Mouse (Mus musculus): ENCODE measurements around the gene Metap2. TPM values are rescaled to one million over a fixed set of nuclear protein-coding genes. Genes with fewer than 3 reads are reported as not detected.
A peak's percentile ranks its signal among the peaks of the same experiment; 100 is the strongest.

The Metap2 gene
- 263 and 275 TPM in 2 replicates for polyA plus RNA-seq (2014; fragmentation: Nextera tagmentation; extraction: Ambion mirVana)

DNA sequence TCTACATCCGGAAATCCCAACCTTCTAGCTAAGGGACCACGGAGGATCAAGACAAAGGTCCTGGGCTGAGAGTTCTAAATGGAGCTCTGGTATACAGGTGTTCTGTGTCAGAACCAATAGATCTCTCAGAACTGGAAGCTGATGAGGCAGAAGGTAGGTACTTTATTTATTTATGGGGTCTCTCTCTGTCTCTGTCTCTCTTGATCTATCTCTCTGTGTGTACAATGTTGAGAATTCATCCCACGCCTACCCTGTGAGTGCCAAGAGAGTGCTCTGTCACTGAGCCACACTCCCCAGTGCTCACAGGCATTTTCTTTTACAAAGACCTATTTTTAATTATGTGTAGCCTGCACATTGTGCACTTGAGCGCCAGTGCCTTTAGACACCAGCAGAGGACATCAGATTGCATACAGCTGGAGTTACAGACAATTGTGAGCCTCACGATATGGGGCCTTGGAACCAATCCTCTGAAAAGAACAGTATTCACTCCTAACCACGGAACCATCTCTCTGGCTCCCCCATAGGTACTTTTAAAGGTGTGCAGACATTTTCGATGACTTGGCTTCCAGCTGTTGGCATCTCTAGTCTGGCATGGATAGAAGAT lies at the start of gene Metap2:
Metap2 (minus strand) TSS at position 51 of the 604 bp plus-strand sequence.
- H3K27ac ChIP-seq (replicated peaks; ENCODE audit: low read depth, low read length), result no peak within 1 kb of the TSS

DNA sequence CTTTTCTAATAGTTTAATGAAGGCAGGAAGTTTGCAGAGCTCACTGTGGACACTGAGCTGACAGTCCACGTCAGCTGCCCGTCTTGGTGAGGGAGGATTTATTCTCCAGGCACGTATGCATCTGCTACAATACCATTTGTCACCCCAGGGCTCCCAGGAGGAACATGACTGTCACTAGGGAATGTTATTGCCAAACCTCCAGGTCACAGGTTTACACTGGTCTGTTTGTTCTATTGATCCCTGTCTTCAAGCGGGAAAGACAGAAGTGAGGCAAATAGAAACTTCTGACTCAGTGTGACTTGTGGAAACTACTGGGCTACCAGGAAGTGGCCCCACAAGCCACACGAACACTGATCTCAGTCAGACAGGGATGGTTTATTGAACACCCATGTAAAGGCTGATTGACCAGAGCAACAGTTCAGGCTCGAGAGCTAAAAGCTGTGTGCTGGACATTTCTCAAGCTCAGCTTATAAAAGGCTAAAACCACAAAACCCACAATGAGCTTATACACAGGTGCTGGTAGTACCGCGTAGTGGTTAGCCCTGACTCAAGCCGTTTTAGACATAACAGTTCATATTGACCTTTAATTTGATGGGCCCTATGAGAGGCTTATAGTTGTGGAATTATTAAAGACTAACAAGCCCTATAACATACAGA lies 49.1 kb upstream of the Metap2 start:
- no peaks in the 10 kb centered on the region for H3K36me3 ChIP-seq (ENCODE audit: control insufficient read depth, insufficient read depth, low read length)
- ATAC-seq (ENCODE audit: insufficient number of reproducible peaks, low FRiP score, low TSS enrichment, low read depth), result no peak
- no peaks in the 10 kb centered on the region for H3K27me3 ChIP-seq (ENCODE audit: control insufficient read depth, insufficient read depth, low read length)
- 70% methylated on average over 9 of the region's 9 CpGs for WGBS
- H3K9ac ChIP-seq (ENCODE audit: low read length), result no peak overlapping the region
- DNase-seq (ENCODE audit: low spot score), result no peak
- H3K27ac ChIP-seq (replicated peaks; ENCODE audit: low read depth, low read length), result no peak overlapping the region
- no peak overlapping the region for H3K4me3 ChIP-seq (ENCODE audit: low read depth, low read length)
- H3K9me3 ChIP-seq (ENCODE audit: control insufficient read depth, low read length), result no peaks in the 10 kb centered on the region
- no peak overlapping the region for H3K4me2 ChIP-seq (ENCODE audit: low read depth, severe bottlenecking)
- no peaks in the 10 kb centered on the region for H3K4me1 ChIP-seq (ENCODE audit: control insufficient read depth, insufficient read depth, low read length)

More for the DNA sequence above, at the start of gene Metap2:
- DNase-seq (ENCODE audit: low spot score), result no peak
- no peaks in the 10 kb centered on the region for H3K4me1 ChIP-seq (ENCODE audit: control insufficient read depth, insufficient read depth, low read length)
- H3K4me2 ChIP-seq (ENCODE audit: low read depth, severe bottlenecking), result no peak within 1 kb of the TSS
- H3K4me3 ChIP-seq (ENCODE audit: low read depth, low read length), result no peak within 1 kb of the TSS
- no peak within 1 kb of the TSS for H3K9ac ChIP-seq (ENCODE audit: low read length)
- 76% methylated on average over 7 of the region's 7 CpGs for WGBS
- no peaks in the 10 kb centered on the region for H3K36me3 ChIP-seq (ENCODE audit: control insufficient read depth, insufficient read depth, low read length)
- no peaks in the 10 kb centered on the region for H3K27me3 ChIP-seq (ENCODE audit: control insufficient read depth, insufficient read depth, low read length)
- H3K9me3 ChIP-seq (ENCODE audit: control insufficient read depth, low read length), result no peaks in the 10 kb centered on the region
- no peak for ATAC-seq (ENCODE audit: insufficient number of reproducible peaks, low FRiP score, low TSS enrichment, low read depth)

DNA sequence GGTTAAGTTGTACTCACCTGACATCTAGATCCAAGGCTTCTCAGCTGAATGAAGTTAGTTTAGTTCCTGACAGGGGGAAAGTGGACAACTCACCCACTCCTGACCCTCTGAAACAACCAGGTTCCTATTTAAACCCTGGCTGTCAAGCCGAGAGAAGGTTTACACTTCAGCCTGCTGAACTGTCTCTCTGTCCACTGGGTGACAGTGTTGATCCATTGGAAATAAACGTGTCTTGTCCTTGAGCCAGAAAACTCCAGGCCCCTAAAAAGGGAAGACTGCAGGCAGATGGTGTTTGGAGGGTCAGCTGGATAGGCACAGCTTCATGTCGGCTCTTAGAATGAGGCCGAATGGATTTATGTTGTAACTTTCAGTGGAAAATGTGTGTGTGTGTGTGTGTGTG lies 48.5 kb upstream of the Metap2 start:
- DNase-seq (ENCODE audit: low spot score), result no peak
- no peaks in the 10 kb centered on the region for H3K9me3 ChIP-seq (ENCODE audit: control insufficient read depth, low read length)
- no peak for ATAC-seq (ENCODE audit: insufficient number of reproducible peaks, low FRiP score, low TSS enrichment, low read depth)

DNA sequence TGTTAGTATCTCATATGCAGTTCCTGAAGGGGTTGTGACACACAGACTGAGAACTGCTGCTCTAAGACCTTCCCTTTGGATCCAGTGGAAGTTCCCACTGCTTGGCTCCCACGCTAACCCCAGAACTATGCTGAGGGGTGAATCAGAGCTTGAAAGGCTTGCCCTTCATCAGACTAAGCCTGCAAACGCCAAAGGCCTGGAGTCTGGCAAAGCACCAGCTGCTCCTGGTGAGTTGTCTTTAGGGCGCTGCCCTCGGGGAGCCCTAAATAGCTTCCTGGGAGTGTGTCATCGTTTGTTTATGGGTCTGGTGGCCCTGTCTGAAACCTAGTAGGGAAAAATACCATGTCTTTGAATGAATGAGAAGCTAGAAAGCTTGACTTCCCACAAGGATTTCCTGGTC lies 47.3 kb upstream of the Metap2 start:
- no peak overlapping the region for H3K4me2 ChIP-seq (ENCODE audit: low read depth, severe bottlenecking)
- no peak for ATAC-seq (ENCODE audit: insufficient number of reproducible peaks, low FRiP score, low TSS enrichment, low read depth)
- 51% methylated on average over 5 of the region's 5 CpGs for WGBS
- no peak overlapping the region for H3K27ac ChIP-seq (replicated peaks; ENCODE audit: low read depth, low read length)
- no peak overlapping the region for H3K9ac ChIP-seq (ENCODE audit: low read length)
- H3K4me3 ChIP-seq (ENCODE audit: low read depth, low read length), result no peak overlapping the region
- no peaks in the 10 kb centered on the region for H3K36me3 ChIP-seq (ENCODE audit: control insufficient read depth, insufficient read depth, low read length)
- DNase-seq (ENCODE audit: low spot score), result no peak
- H3K4me1 ChIP-seq (ENCODE audit: control insufficient read depth, insufficient read depth, low read length), result no peaks in the 10 kb centered on the region
- no peaks in the 10 kb centered on the region for H3K9me3 ChIP-seq (ENCODE audit: control insufficient read depth, low read length)
- H3K27me3 ChIP-seq (ENCODE audit: control insufficient read depth, insufficient read depth, low read length), result no peaks in the 10 kb centered on the region

More for the DNA sequence above, 48.5 kb upstream of the Metap2 start:
- WGBS, result 38% methylated on average over 4 of the region's 4 CpGs
- Histone ChIP-seq H3K4me2 (ENCODE audit: low read depth, severe bottlenecking) (no peak overlapping the region), H3K4me1 (ENCODE audit: control insufficient read depth, insufficient read depth, low read length) (no peaks in the 10 kb centered on the region), H3K4me3 (ENCODE audit: low read depth, low read length) (no peak overlapping the region), H3K27me3 (ENCODE audit: control insufficient read depth, insufficient read depth, low read length) (no peaks in the 10 kb centered on the region), H3K36me3 (ENCODE audit: control insufficient read depth, insufficient read depth, low read length) (no peaks in the 10 kb centered on the region), H3K9ac (ENCODE audit: low read length) (no peak overlapping the region), H3K27ac (replicated peaks; ENCODE audit: low read depth, low read length) (no peak overlapping the region)

DNA sequence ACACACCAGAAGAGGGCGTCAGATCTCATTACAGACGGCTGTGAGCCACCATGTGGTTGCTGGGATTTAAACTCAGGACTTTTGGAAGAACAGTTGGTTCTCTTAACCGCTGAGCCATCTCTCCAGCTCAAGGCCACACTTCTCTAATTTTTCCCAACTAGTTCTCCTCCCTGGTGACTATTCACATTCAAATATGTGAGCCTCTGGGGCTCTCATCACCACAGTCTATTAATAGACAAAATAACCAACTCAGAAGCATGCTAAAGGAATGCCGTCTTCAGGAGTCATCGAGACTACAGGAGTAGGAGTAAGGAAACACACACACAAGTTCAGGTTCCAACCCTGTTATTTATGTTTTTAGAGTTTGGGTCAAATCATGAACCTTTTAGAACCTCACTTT lies 43.4 kb upstream of the Metap2 start:
- Histone ChIP-seq H3K4me3 (ENCODE audit: low read depth, low read length) (no peak overlapping the region), H3K27me3 (ENCODE audit: control insufficient read depth, insufficient read depth, low read length) (no peaks in the 10 kb centered on the region), H3K27ac (replicated peaks; ENCODE audit: low read depth, low read length) (no peak overlapping the region), H3K9ac (ENCODE audit: low read length) (no peak overlapping the region), H3K9me3 (ENCODE audit: control insufficient read depth, low read length) (no peaks in the 10 kb centered on the region), H3K4me1 (ENCODE audit: control insufficient read depth, insufficient read depth, low read length) (no peaks in the 10 kb centered on the region), H3K4me2 (ENCODE audit: low read depth, severe bottlenecking) (no peak overlapping the region), H3K36me3 (ENCODE audit: control insufficient read depth, insufficient read depth, low read length) (no peaks in the 10 kb centered on the region)
- DNase-seq (ENCODE audit: low spot score) (no peak), ATAC-seq (ENCODE audit: insufficient number of reproducible peaks, low FRiP score, low TSS enrichment, low read depth) (no peak)
- 90% methylated on average over 5 of the region's 5 CpGs for WGBS

DNA sequence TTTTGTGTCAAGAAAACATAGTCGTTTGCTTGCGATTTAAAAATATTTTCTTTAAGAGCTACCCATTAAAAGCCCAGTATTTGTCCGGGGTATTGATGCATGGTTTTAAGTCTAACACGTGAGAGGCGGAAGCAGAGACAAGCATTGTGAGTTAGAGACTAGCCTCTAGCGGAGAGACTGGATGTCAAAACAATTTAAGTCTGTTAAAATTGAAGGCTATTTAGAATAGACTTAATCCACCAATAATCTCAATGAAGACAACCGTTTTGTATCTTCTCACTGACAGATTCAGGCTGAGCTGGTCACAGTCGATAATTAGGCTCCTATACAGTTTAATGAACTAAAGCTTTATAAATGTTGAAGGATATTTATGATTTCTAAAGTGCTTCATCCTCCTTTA lies 42.8 kb upstream of the Metap2 start:
- H3K36me3 ChIP-seq (ENCODE audit: control insufficient read depth, insufficient read depth, low read length), result no peaks in the 10 kb centered on the region
- ATAC-seq (ENCODE audit: insufficient number of reproducible peaks, low FRiP score, low TSS enrichment, low read depth) (no peak), DNase-seq (ENCODE audit: low spot score) (no peak)
- H3K27me3 ChIP-seq (ENCODE audit: control insufficient read depth, insufficient read depth, low read length), result no peaks in the 10 kb centered on the region
- WGBS, result 90% methylated on average over 8 of the region's 8 CpGs
- no peak overlapping the region for H3K4me2 ChIP-seq (ENCODE audit: low read depth, severe bottlenecking)
- H3K4me3 ChIP-seq (ENCODE audit: low read depth, low read length), result no peak overlapping the region
- no peak overlapping the region for H3K9ac ChIP-seq (ENCODE audit: low read length)
- H3K9me3 ChIP-seq (ENCODE audit: control insufficient read depth, low read length), result no peaks in the 10 kb centered on the region
- no peak overlapping the region for H3K27ac ChIP-seq (replicated peaks; ENCODE audit: low read depth, low read length)
- no peaks in the 10 kb centered on the region for H3K4me1 ChIP-seq (ENCODE audit: control insufficient read depth, insufficient read depth, low read length)

DNA sequence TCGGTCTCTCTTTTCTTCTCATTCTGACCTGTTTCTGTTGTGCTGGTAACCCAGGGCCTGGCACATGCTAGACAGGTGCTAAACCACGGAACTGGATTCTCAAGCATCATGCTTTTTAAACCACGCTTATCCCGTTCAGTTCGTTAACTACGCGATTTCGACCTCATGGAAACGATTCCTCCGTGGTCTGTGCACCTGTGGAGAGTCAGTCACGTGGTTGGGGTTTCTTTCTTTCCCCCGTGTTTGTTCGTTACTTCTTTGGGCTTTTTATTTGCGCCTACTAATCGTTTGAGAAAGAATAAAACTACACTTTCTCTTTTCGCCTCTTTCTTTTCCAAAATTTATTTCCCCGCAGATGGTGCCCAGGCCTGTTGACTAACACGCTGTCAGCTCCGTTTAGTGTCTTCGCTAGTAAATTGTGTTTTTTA lies 42.0 kb upstream of the Metap2 start:
- no peak overlapping the region for H3K9ac ChIP-seq (ENCODE audit: low read length)
- H3K27me3 ChIP-seq (ENCODE audit: control insufficient read depth, insufficient read depth, low read length), result no peaks in the 10 kb centered on the region
- H3K4me2 ChIP-seq (ENCODE audit: low read depth, severe bottlenecking), result no peak overlapping the region
- no peak for DNase-seq (ENCODE audit: low spot score)
- H3K9me3 ChIP-seq (ENCODE audit: control insufficient read depth, low read length), result no peaks in the 10 kb centered on the region
- H3K27ac ChIP-seq (replicated peaks; ENCODE audit: low read depth, low read length), result no peak overlapping the region
- no peaks in the 10 kb centered on the region for H3K4me1 ChIP-seq (ENCODE audit: control insufficient read depth, insufficient read depth, low read length)
- H3K4me3 ChIP-seq (ENCODE audit: low read depth, low read length), result no peak overlapping the region
- ATAC-seq (ENCODE audit: insufficient number of reproducible peaks, low FRiP score, low TSS enrichment, low read depth), result no peak
- no peaks in the 10 kb centered on the region for H3K36me3 ChIP-seq (ENCODE audit: control insufficient read depth, insufficient read depth, low read length)
- 80% methylated on average over 20 of the region's 20 CpGs for WGBS

DNA sequence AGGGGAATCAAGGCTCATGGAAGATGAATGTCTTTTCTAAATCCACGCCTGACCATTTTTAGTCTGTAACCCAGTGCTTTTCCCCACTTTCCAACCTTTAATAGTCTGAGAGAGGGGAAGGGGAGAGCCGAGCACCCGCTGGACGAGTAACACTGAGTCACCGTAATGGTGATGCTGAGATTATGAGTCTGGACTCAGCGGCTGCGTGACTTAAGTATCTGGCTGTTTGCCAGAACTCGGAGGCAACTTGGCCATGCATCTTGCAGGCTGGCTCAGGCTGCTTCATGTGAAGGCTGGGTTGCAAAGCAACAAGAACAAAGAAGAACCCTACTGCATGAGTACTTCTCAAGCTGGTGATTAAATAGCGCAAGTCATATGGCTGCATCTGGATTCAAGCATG lies 37.1 kb upstream of the Metap2 start:
- Histone ChIP-seq H3K27me3 (ENCODE audit: control insufficient read depth, insufficient read depth, low read length) (no peaks in the 10 kb centered on the region), H3K9me3 (ENCODE audit: control insufficient read depth, low read length) (no peaks in the 10 kb centered on the region), H3K4me2 (ENCODE audit: low read depth, severe bottlenecking) (no peak overlapping the region), H3K4me1 (ENCODE audit: control insufficient read depth, insufficient read depth, low read length) (no peaks in the 10 kb centered on the region), H3K9ac (ENCODE audit: low read length) (no peak overlapping the region), H3K36me3 (ENCODE audit: control insufficient read depth, insufficient read depth, low read length) (no peaks in the 10 kb centered on the region), H3K27ac (replicated peaks; ENCODE audit: low read depth, low read length) (no peak overlapping the region), H3K4me3 (ENCODE audit: low read depth, low read length) (no peak overlapping the region)
- WGBS, result 63% methylated on average over 9 of the region's 9 CpGs
- peak; percentile 31 for DNase-seq (ENCODE audit: low spot score)
- ATAC-seq (ENCODE audit: insufficient number of reproducible peaks, low FRiP score, low TSS enrichment, low read depth), result no peak

Data from limb, embryonic 11.5 days (tissue).